Mouse (Mus musculus) layer of hippocampus, adult 18-20 months (tissue): Measurements from ENCODE around the gene Vrk3. TPM values are rescaled to one million over a fixed set of nuclear protein-coding genes. Genes with fewer than 3 reads are reported as not detected.

ENCODE experiments used
- DNase-seq, 2 experiments: peaks; one replicate each; pipeline ENCODE4 v3.0.0; 2022; ENCODE audit warnings: low spot score in 2 of 2
- total RNA-seq, 2 experiments: library from RNA; stranded (reverse); gene quantifications; 2 replicates each; pipeline ENCODE4 v1.2.3; 2021

Vrk3 gene
- total RNA-seq, 2 experiments from 2014 or later, result 35.1 to 39.9 TPM

GRCm38 (mm10) chr7:44757164-44757563 is 9.0 kb downstream of the Vrk3 start:
- DNase-seq, result no peak

DNA sequence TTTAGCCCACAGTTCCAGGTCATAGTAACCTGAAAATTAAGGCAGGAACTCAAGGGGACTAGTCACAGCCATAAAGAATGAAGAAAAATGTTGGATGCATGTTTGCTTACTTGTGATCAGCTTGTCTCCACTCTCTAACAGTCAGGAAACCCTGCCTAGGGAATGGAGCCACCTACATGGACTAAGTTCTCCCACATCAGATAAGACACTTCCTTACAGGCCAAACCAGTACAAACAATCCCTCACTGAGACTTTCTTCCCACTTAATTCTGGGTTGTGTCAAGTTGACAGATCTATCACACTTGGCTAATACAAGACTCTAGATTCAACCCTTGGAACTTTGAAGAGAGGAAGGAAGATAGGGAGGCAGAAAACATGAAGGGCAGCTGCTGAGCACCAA is 12.2 kb downstream of the Vrk3 start:
- DNase-seq, result no peak

- no peak for DNase-seq
Measured at GRCm38 (mm10) chr7:44768129-44768528, 19.9 kb downstream of the Vrk3 start.

GRCm38 (mm10) chr7:44770046-44770578 is 21.9 kb downstream of the Vrk3 start:
- DNase-seq, result peak in 1 of 2 experiments; percentile 9

- peak in 1 of 2 experiments; percentile 9 for DNase-seq
Measured at GRCm38 (mm10) chr7:44772591-44773204, 24.5 kb downstream of the Vrk3 start.

DNA sequence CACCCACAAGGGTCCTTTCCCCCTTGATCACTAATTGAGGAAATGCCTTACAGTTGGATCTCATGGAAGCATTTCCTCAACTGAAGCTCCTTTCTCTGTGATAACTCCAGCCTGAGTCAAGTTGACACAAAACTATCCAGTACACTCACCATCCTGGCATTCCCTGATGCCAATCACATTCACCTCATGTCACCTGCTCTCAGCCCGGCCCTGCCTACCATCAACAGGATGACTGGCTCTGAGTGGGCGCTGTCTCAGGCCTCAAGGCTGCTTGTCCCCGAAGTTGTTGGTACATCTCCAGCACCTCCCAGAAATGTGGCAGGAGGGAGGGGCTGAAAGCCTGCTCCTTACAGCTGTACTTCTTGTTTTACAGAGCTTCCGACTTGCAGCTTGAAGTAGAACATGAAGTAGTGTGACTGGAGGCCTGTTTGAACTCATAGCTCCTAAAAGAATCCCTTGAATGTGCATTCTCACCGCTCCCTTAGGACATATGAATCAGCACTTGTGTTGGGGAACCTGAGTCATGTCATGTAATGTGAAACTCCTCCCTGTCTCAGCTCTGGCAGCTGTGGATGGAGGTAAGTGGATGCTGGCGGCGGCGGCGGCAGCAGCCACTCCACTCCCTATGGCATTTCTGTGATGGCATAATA is 28.8 kb downstream of the Vrk3 start:
- DNase-seq, result peak in 1 of 2 experiments; percentile 2

GRCm38 (mm10) chr7:44780101-44780500 is 31.9 kb downstream of the Vrk3 start:
- no peak for DNase-seq

DNA sequence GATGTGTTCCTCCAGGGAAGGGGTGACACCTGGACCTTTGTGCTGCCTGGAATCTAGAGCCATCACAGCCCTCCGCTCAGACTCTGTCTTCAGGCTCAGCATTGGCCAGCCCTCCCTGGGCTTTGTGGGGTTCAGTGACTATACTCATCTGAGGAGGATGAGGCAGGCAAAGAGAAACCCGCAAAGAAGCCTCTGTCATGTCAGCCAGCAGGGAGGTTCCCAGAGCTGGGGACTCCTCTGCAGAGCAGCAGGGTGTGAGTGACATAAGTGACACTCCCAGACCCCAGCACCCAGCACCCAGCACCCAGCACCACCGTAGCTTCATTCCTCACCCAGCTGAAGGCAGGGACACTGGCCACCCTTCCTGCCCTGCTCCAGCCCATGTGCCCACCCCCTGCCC is 41.3 kb downstream of the Vrk3 start:
- DNase-seq, result no peak

- DNase-seq, result no peak
Measured at GRCm38 (mm10) chr7:44790066-44790465, 41.9 kb downstream of the Vrk3 start.

DNA sequence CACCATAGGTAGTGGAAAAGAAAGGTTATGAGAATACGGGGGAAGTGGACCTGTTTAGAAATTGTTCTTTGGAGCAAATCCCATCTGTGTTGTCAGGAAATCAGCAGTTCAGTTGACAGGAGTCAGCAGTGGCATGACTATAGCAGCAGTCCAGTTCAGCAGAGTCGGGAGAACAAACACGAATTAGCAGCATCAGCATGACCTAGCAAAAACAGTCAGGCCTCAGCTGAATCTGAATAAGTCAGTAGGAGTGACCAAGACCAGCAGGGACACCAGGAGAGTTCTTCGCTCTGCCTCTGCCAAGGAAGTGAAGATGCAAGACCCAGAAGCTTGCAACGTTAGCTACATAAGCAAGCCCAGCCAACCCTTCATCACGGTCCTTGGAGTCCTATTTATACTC is 44.6 kb downstream of the Vrk3 start:
- no peak for DNase-seq

- DNase-seq, result no peak
Measured at GRCm38 (mm10) chr7:44808927-44809326, 60.7 kb downstream of the Vrk3 start.

GRCm38 (mm10) chr7:44809466-44809865 is 61.3 kb downstream of the Vrk3 start:
- no peak for DNase-seq

DNA sequence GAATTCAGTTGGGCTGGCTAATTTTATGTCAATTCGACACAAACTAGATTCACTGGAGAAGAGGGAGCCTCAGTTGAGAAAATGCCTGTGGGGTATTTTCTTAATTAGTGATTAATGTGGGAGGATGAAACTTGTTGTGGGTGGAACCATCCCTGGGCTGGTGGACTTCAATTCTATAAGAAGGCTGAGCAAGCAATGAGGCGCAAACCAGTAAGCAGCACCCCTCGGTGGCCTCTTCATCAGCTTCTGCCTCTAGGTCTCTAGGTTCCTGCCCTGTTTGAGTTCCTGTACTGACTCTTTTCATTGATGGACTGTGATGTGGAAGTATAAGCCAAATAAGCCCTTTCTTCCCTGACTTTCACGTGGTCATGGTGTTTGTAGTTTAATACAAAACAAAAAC is 62.2 kb downstream of the Vrk3 start:
- DNase-seq, result no peak

DNA sequence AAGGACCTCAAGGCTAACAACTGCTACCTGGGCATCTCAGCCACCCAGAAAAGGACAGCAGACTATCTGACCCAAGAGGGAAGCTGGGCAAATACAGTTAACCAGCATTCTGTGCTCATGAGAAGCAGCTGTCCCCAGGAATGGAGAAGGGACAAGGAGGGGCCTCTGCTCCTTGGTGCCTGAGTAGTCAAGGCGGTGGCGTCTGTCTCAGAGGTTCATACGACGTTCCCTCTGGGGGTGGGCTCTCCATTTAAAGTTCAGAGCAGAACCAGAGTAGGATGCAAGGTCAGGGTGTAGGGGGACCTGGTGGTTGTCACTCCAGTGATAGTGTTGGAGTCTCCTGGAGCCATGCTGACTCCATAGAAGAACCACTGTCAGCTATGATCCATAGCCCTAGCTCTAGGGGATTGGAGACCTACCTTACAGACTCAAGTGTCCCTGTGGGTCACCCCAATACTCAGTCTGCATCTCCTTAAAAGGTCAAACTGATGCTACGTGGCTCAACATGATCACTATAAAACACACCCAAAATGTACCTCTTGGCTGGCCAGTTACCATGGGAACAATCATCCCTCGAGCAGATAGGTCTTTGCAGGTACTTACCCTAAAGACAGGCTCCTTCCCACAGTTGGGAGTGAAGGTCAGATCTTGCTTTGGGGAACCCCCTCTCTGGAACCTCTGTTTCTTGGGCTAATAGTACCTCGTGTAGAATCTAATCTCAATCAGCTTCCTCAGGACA is 62.8 kb downstream of the Vrk3 start:
- no peak for DNase-seq

DNA sequence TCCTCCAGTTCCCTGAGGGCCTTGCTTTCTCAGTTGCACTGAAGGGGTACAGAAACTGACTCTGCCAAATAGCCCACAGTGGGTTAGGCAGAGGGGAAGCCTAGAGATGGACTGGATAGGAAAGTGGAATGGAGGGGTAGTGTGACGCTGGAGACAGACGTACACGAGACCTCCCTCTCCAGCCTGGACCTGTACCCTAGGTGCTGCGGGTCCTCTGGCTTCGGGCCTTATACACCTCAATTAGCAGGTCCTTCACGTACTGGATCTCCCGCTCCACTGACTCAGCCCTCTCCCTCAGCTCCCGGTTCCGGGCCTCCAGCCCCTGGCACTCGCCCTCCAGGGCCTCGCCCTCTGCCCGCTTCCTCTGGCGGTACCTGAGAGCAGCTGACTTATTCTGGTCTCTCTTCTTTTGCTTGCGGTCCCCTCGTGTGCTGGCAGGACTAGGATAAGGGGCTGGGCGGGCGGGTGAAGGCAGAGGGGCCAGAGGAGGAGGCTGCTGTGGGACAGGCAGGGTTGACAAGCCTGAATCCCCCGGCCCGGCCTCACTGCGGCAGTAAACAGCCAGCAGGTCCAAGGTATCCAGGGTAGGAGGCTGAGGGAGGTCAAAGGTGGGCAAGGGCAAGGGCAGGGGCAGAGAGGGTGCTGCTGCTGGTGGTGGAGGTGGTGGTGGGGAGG is 64.6 kb downstream of the Vrk3 start:
- DNase-seq, result no peak

DNA sequence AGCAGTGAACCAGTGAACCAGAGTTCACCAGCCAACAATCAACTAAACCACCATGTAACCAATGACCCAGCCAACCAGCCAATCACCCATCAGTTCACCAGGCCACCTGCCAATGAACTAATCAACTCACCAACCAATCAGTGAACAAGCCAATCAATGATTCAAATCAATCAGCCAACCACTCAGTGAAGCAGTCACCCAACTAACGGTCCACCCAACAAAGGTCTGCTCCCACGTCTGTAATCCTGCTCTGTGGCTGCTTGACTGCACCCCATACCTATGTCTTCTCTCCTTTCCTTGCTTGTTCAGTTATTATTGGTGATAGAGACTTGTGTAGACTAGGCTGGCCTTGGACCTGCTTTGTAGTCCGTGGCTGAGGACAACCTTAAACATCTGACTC is 65.8 kb downstream of the Vrk3 start:
- DNase-seq, result no peak

DNA sequence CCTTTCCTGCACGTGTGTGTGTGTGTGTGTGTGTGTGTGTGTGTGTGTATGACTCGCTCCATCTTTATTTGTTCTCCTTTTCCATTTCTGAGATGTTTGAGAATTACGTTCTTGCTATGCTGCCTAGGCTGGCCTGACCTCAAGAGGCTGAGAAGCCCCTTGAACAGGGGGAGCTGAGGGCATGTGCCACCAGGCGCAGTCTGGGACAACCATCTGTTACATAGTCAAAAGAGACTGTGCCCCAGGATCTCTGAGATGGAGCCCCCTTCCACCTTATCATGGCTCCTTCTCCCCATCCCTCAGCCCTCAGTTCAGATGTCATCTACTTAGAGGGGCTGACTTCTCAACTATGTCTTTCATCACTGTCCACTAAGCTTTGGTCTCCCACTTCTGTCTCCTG is 66.2 kb downstream of the Vrk3 start:
- DNase-seq, result no peak

DNA sequence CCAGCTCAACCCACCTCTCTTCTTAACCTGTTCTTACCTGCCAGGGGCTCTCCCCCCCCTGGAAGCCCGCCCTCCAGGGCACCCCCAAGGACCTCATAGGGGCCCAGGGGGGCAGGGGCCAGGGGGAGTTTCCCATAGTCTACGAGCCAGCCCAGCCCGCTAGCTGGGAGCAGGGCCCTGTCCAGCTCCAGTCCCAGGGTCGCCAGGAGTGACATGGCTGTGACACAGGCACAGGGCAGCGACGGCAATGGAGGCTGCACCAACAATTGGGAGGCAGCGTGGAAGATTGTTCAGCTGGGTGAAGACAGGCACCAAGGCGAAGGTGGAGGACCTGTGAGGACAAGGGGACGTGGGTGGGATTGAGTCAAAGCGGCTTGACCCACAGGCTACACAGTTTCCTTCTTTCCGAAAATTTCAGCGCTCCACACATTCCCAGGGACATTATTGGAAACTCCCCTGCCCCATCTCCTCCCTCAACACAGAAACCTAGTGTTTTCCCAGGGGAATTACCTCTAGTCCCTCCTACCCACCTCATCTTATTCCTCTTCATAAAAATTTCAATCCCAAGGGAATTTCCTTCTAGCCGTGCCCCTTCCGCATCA is 66.8 kb downstream of the Vrk3 start:
- no peak for DNase-seq

DNA sequence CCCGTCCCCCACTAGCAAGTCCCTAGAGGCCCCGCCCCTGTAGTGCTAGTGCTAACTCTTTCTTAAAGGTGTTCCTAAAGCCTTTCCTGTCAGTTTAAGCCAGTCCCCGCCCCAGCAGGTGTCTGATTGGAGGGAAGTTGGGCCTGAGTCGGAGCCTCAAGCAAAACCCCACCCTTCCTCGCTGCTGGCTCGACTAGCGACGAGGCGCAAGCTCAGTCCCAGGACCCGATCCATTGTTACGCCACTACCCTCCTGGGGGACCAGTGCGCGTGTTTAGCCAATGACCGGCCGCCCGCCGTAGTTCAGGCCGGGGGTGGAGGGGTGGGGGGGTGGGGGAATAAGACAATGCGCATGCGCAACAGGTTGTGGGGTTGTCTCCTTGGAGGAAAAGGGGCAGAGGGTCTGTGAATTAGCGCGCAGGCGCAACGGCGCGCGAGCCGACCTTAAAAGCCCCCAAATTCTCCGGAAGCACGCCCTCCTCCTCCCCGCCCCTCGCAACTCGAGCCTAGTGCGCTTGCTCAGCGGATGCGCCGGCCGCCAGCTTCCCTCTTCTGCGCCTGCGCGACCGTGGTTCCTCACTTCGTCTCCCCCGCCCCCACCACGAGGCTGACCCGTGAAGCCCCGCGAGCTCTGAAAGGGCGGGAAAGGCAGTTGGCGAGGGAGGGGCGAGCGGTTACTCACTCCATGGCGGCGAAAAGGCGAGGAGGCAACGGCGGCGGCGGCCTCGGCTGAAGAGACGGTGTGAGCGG is 67.7 kb downstream of the Vrk3 start, which contains the start of the genes Nup62 and Il4i1:
TSS of gene Nup62 (plus strand) at position 368 of the 749 bp plus-strand sequence.
TSS of gene Il4i1 (plus strand) at position 667 of the 749 bp plus-strand sequence.
- DNase-seq, result peak; percentile 97 to 98

- DNase-seq, result no peak
Measured at GRCm38 (mm10) chr7:44816470-44817021, 68.3 kb downstream of the Vrk3 start, which contains the start of gene Atf5. Gene Atf5 (minus strand): TSS chr7:44816658.
